19 mouse cellular contexts compared by ENCODE assay signal in genomic region chr17:88603943-88604342, GRCm38 (mm10). TPM values are rescaled to one million over a fixed set of nuclear protein-coding genes. Genes with fewer than 3 reads are reported as not detected.
"Had no signal": no experiment of that assay in that cellular context is flagged by ENCODE, and none has a peak within 500 bp of the region (broad histone marks: within the 10 kb centered on the region; RNA-seq: fewer than 3 reads in every experiment).

No protein-coding gene starts in this region.

- DNase-seq: lung, adult 2 months; lung, postnatal 14 days; lung, postnatal 36 days; right cerebral cortex, postnatal 14 days; thymus, adult 2 months; thymus, postnatal 25 days; thymus, postnatal 4 days had no signal

- H3K9me3 ChIP-seq: lung, embryonic 15.5 days; midbrain, embryonic 13.5 days; midbrain, embryonic 15.5 days; neural tube, embryonic 12.5 days had no signal

- H3K4me1 ChIP-seq: midbrain, embryonic 15.5 days had no signal

- H3K9ac ChIP-seq: liver, embryonic 14.5 days; lung, embryonic 15.5 days; midbrain, embryonic 13.5 days; midbrain, embryonic 15.5 days; neural tube, embryonic 12.5 days had no signal

- H3K27me3 ChIP-seq: lung, embryonic 15.5 days; midbrain, embryonic 13.5 days; midbrain, embryonic 15.5 days; neural tube, embryonic 12.5 days had no signal

- ATAC-seq: lung, postnatal 0 days; midbrain, embryonic 13.5 days; midbrain, embryonic 15.5 days had no signal

- H3K36me3 ChIP-seq: lung, embryonic 15.5 days; midbrain, embryonic 13.5 days; midbrain, embryonic 15.5 days; neural tube, embryonic 12.5 days had no signal

- H3K27ac ChIP-seq: liver, embryonic 14.5 days; lung, embryonic 15.5 days; macrophage; midbrain, embryonic 13.5 days; midbrain, embryonic 15.5 days; neural tube, embryonic 12.5 days had no signal

- H3K4me2 ChIP-seq: lung, embryonic 15.5 days; midbrain, embryonic 11.5 days; midbrain, embryonic 13.5 days; midbrain, embryonic 15.5 days; neural tube, embryonic 12.5 days had no signal

- H3K4me3 ChIP-seq: lung, embryonic 15.5 days; megakaryocyte, embryonic 14.5 days; midbrain, embryonic 13.5 days; midbrain, embryonic 15.5 days; neural tube, embryonic 12.5 days had no signal

RNA-seq across cellular contexts. Expression of gene Ston1, which starts 6.5 kb away (rescaled TPM):
- total RNA-seq: megakaryocyte progenitor cell, adult 5-6 weeks; monocyte, adult 5-6 weeks; neutrophil, adult 5-6 weeks had no signal
